Mouse (Mus musculus) C2C12 (cell line): ENCODE results near the gene Mpp2. TPM values are rescaled to one million over a fixed set of nuclear protein-coding genes. Genes with fewer than 3 reads are reported as not detected.

Experiments used
- H3K27me3 ChIP-seq: one replicate; pipeline ENCODE4 v1.6.1; 2011; ENCODE audit not compliant: control insufficient read depth, insufficient read depth, insufficient read length
- H3K36me3 ChIP-seq: one replicate; pipeline ENCODE4 v1.6.1; 2011; ENCODE audit not compliant: control insufficient read depth, insufficient read depth
- H3K4me3 ChIP-seq: one replicate; pipeline ENCODE4 v1.5.1; 2011; ENCODE audit warnings: mild to moderate bottlenecking, control low read depth; ENCODE audit not compliant: poor library complexity, insufficient read depth, severe bottlenecking
- H3K79me2 ChIP-seq: one replicate; pipeline ENCODE4 v1.6.1; 2011; ENCODE audit not compliant: control insufficient read depth, insufficient read depth
- H3K79me3 ChIP-seq: one replicate; pipeline ENCODE4 v1.6.1; 2011; ENCODE audit warnings: low read depth, control low read depth
- H3ac ChIP-seq: one replicate; pipeline ENCODE3; 2011; ENCODE audit warnings: low read depth; ENCODE audit not compliant: control insufficient read depth, insufficient read length
- CEBPB ChIP-seq: IDR thresholded peaks from one replicate; pipeline ENCODE4 v1.6.1; 2011; ENCODE audit warnings: low read depth, mild to moderate bottlenecking, control low read depth, moderate library complexity
- CTCF ChIP-seq: IDR thresholded peaks from one replicate; pipeline ENCODE4 v1.5.1; 2011; ENCODE audit not compliant: control insufficient read depth, insufficient read depth, insufficient read length
- FOSL1 ChIP-seq: IDR thresholded peaks from one replicate; pipeline ENCODE4 v1.8.0; 2011; ENCODE audit warnings: mild to moderate bottlenecking, low read length; ENCODE audit not compliant: poor library complexity, insufficient read depth, severe bottlenecking
- MAX ChIP-seq: IDR thresholded peaks from one replicate; pipeline ENCODE4 v1.6.1; 2011; ENCODE audit warnings: mild to moderate bottlenecking, control low read depth
- MYOD1 ChIP-seq: IDR thresholded peaks from one replicate; pipeline ENCODE4 v1.6.1; 2011; ENCODE audit warnings: low read depth; ENCODE audit not compliant: control insufficient read depth, insufficient read length
- MYOG ChIP-seq: IDR thresholded peaks from one replicate; pipeline ENCODE4 v1.6.1; 2011; ENCODE audit not compliant: control insufficient read depth, insufficient read length; ENCODE audit errors: extremely low read depth
- USF1 ChIP-seq: IDR thresholded peaks from one replicate; pipeline ENCODE4 v1.6.1; 2011; ENCODE audit warnings: low read depth, mild to moderate bottlenecking, control low read depth, moderate library complexity
- polyA plus RNA-seq: library from polyadenylated mRNA; unstranded; fragments of >200 nt; fragmentation: generic; extraction: Trizol; gene quantifications from one replicate; pipeline ENCODE4 v1.2.1, GENCODE M21; 2012; ENCODE audit warnings: missing spikeins

The Mpp2 gene
- polyA plus RNA-seq, 1 experiment = 1.7 TPM

DNA sequence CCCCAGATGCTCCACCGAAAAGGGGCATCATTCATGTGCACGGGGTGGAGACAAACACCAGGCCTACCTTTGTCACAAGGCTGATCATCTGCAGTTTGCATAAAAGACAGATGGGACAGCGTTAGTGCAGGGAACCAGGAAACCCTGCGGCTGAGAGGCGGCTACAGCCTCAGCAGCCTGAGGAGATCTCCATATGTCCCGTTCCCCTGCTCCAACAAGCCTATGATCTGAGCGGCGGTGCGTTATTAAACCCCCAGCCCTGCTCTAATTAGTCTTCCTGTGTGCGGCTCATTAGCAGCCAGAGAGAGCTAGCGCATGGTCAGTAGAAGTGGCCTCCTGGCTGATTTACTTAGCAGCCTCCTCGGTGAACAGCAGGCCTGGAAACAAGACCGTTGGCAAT lies 78.2 kb downstream of the Mpp2 start:
- no peak for TF ChIP-seq USF1
- TF ChIP-seq CTCF = no peak
- TF ChIP-seq CEBPB = no peak
- no peak for TF ChIP-seq MYOD1
- TF ChIP-seq MYOG = no peak
- H3K4me3 ChIP-seq = no peak overlapping the region
- no peaks in the 10 kb centered on the region for H3K79me3 ChIP-seq
- H3K27me3 ChIP-seq = peaks cover 29% of the 10 kb centered on the region
- no peak overlapping the region for H3ac ChIP-seq
- no peaks in the 10 kb centered on the region for H3K79me2 ChIP-seq
- H3K36me3 ChIP-seq = no peaks in the 10 kb centered on the region

DNA sequence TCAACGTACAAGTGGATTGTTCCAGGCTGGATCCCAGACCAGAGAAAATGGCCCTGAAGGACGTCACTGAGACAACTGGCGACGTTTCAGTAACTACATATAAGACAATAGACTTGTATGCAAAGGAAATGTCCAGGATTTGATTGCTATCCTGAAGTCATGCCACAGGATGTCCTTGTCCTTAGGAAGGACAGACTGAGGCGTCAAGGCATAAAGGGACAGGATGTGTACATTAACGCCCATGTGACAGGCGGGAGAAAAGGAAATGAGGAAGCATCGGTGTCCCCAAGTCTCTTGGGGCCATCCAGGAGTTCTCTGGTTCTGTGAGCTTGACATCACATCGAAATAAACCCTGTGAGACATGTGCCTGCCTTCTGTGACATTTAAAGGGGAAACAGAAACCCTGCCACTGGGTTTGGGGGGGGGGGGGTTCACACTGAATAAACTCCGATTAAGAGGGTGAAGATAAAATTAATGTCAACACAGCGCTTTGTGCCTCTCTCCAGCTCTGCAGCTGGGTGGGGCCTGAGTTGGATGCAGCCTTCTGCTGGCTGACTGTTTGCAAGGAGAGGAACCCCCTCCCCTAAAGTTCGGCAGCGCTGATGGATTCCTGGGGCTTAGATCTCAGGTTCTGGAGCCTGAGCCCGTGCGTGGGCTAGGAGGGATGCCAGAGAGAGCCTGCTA lies 79.2 kb downstream of the Mpp2 start:
- TF ChIP-seq MYOG (no peak), MYOD1 (no peak), CTCF (no peak), USF1 (no peak), CEBPB (no peak), MAX (no peak), FOSL1 (no peak)

DNA sequence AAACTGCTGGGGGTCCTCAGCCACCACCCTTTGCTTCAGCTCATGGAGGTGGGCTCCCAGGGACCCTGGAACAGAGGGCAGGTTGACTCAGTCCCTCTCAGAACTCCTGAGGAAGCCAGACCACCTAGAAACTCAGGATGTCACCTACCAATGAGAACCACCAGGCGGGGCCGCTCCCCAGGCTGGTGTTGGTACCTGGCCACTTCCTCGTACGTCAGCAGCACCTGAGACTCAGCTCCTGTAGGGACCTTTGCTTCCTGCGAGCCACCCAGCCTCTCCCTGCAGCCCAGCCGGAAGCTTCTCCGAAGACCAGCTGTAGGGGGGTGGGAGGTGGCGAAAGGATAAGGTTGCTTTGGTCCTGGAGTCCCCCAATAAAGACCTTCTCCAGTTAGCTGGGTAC lies 79.9 kb downstream of the Mpp2 start:
- Histone ChIP-seq H3K27me3 (peaks cover 15% of the 10 kb centered on the region), H3K79me2 (no peaks in the 10 kb centered on the region), H3K79me3 (no peaks in the 10 kb centered on the region), H3ac (no peak overlapping the region), H3K36me3 (no peaks in the 10 kb centered on the region), H3K4me3 (no peak overlapping the region)
- TF ChIP-seq CEBPB (no peak), MYOD1 (no peak), USF1 (no peak), CTCF (no peak), MAX (no peak), FOSL1 (no peak), MYOG (no peak)

More for the DNA sequence above, 79.2 kb downstream of the Mpp2 start:
- Histone ChIP-seq H3K4me3 (no peak overlapping the region), H3ac (no peak overlapping the region), H3K36me3 (no peaks in the 10 kb centered on the region), H3K79me3 (no peaks in the 10 kb centered on the region), H3K79me2 (no peaks in the 10 kb centered on the region), H3K27me3 (peaks cover 20% of the 10 kb centered on the region)

Other genes starting within 250 kb of the Mpp2 start
- 0.02 TPM for gene Meox1, start 194.1 kb downstream of the Mpp2 start, polyA plus RNA-seq
- 0.02 TPM for gene Sost, start 121.5 kb downstream of the Mpp2 start, polyA plus RNA-seq
- gene Cfap97d1, start 104.2 kb downstream of the Mpp2 start, polyA plus RNA-seq = not detected
- 32.0 TPM for gene Dusp3, start 101.5 kb downstream of the Mpp2 start, polyA plus RNA-seq
- gene Mpp3, start 60.1 kb downstream of the Mpp2 start, polyA plus RNA-seq = 0.14 TPM
- gene Cd300lg, start 47.0 kb downstream of the Mpp2 start, polyA plus RNA-seq = not detected
- gene Ppy, start 12.8 kb upstream of the Mpp2 start, polyA plus RNA-seq = not detected
- not detected for gene Pyy, start 19.3 kb upstream of the Mpp2 start, polyA plus RNA-seq
- not detected for gene Nags, start 57.0 kb upstream of the Mpp2 start, polyA plus RNA-seq
- 25.1 TPM for gene Tmem101, start 67.9 kb upstream of the Mpp2 start, polyA plus RNA-seq
- 43.0 TPM for gene Lsm12, start 96.8 kb upstream of the Mpp2 start, polyA plus RNA-seq
- gene G6pc3, start 101.1 kb upstream of the Mpp2 start, polyA plus RNA-seq = 40.4 TPM
- gene Hdac5, start 141.7 kb upstream of the Mpp2 start, polyA plus RNA-seq = 74.9 TPM
- 12.0 TPM for gene BC030867, start 160.4 kb upstream of the Mpp2 start, polyA plus RNA-seq
- gene Asb16, start 180.2 kb upstream of the Mpp2 start, polyA plus RNA-seq = not detected
- gene Tmub2, start 196.4 kb upstream of the Mpp2 start, polyA plus RNA-seq = 25.2 TPM
- 33.9 TPM for gene Atxn7l3, start 208.1 kb upstream of the Mpp2 start, polyA plus RNA-seq
- 70.2 TPM for gene Ubtf, start 231.2 kb upstream of the Mpp2 start, polyA plus RNA-seq